Mouse (Mus musculus): ENCODE measurements around the gene Alk.

Alk gene

DNA sequence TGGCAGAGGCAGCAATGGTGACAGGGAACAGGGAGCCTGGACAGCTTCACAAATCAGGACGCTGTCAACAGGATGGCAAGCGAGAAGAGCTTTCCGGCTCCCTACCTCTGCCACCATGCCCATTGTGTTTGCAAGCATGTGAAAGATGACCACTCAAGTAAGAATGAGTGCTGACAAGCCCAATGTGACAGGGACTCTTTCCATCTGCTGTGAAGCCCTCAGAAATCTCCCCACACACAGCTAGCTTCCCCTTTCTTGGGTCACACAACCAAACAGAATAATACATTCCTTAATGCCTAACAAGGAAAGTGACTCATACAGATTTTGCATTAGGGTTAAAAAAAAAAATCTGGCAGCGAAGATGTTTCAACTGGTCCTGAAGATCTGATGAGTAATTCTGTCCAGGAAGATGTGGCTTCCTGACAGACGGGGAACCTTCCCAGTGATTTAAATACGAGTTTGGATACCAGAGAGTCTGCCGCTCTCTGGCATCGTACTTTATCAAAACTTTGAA is 329.0 kb downstream of the Alk start:
- in situ Hi-C loops (cut with MboI; ENCODE audit: unreplicated experiment in 2 of 2), result no loop called here

DNA sequence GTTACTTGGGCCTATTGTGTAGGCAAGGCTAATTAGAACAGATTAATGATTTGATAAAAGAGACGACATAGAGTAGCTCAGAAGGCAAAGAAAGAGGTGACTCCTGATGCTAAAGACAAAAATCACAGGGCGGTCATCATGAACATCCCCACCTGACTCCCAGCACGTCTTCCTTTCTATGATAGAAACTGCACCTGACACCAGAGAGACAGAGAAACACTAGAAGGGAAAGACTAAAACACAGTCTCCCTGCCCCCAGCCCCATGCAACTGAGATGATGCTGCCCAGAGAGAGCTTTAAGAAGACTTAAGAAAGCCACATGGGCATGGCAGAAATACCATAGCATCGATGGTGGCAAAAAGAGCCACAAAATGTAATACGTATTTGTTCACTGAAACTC is 330.2 kb downstream of the Alk start:
- in situ Hi-C loops (cut with MboI; ENCODE audit: unreplicated experiment in 2 of 2), result loop anchor here in 1 of 2 experiments (25.0 kb wide), 1 partner anchor 712 kb away; the partner anchor contains the start of gene Spdya

DNA sequence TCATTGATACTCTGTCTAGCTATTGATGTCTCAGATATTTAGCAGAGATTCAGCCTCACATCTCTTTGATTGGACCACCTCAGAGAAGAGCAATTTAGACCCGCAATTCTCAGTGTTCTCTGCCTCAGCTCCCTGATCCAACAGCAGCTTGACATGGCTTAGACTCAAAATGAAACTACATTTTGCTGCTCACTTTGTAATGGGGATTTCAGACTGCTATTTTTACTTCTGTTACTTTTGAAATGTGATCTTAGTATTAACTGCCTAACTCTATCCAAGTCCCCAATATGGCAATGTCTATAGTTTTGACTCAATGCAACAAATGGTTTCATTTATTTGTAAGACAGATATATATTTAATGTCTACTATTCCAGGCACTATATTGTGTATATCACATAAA is 332.8 kb downstream of the Alk start:
- in situ Hi-C loops (cut with MboI; ENCODE audit: unreplicated experiment in 2 of 2), result loop anchor here in 1 of 2 experiments (25.0 kb wide), 1 partner anchor 709 kb away; the partner anchor contains the start of gene Spdya

DNA sequence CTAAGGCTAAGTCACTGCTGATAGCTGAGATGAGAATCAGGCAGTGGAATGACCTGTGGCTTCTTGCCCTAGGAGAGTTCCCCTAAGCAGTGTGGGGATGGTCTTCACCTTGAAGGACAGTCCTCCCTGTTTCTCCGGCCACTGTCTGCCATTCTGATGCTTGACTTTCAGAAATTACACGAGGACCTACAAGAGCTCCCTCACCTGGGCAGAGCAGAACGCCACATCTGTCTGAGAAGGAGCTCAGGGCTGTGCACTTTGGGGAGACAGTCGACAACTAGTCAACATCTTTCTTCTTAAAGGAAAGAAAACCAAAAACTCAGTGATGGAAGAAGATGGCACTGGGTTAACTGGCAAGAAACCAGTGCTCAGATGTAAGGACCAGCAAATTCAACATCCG is 335.9 kb downstream of the Alk start:
- in situ Hi-C loops (cut with MboI; ENCODE audit: unreplicated experiment in 2 of 2), result loop anchor here in 1 of 2 experiments (25.0 kb wide), 1 partner anchor 706 kb away; the partner anchor contains the start of gene Spdya

DNA sequence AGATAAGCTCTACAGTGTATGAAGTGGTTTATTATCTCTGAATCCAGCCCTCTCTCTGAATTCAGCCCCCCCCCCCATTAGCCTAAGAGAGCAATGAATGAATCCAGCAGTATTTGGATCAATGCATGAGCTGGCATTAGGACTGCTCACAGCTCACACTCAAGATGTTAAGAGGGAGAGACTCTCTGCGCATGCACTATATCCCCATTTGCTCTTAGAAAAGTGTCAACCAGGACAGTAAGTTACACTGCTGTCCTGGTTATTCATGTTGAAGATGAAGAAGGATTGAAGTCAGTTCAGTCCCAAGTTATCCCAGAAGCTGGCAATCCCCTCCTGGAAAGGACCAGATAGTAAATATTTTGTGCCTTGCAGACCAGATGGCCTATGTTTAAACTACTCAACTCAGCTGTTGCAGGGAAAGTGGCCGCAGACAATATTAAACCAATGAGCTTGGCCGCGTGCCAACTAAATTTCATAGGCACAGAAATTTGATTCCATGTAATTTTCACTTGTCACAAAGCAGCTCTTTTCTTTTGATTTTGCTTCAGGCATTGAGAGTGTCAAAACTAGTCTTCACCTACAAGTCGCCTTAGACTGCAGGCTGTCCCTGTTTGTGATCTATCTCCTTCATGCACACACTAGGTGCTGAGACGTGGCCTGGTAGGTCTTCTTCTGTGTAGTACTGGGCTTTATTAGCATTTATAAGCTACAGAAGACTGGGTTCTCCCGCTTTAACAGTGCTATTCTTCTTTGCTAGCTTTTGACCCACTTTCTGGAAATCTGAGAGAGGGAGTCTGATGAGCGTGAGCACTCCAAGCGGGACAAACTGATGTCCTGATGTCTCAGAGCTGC is 339.0 kb downstream of the Alk start:
- in situ Hi-C loops (cut with MboI; ENCODE audit: unreplicated experiment in 2 of 2), result loop anchor here in 1 of 2 experiments (25.0 kb wide), 1 partner anchor 703 kb away; the partner anchor contains the start of gene Spdya

DNA sequence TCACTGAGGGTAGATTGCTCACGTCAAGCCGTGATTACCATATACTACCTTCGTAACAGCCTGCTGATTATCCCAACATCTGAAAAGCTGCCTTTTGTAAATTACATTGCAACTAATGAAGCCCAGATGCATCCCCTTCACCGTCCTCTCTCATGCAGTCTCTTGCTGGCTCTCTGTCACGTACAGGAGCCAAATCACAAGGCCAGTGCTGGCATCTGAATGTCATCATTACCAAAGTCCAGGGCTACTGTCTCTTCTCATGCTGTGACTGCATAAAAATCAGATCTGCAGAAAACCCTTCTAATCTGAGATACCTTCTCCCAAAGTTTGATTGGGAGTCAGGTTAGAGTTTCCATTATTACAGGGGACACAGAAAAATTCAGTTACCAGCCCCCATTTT is 351.0 kb downstream of the Alk start:
- in situ Hi-C loops (cut with MboI; ENCODE audit: unreplicated experiment in 2 of 2), result loop anchor here in 1 of 2 experiments (25.0 kb wide), 1 partner anchor 691 kb away; the partner anchor contains the start of gene Spdya

DNA sequence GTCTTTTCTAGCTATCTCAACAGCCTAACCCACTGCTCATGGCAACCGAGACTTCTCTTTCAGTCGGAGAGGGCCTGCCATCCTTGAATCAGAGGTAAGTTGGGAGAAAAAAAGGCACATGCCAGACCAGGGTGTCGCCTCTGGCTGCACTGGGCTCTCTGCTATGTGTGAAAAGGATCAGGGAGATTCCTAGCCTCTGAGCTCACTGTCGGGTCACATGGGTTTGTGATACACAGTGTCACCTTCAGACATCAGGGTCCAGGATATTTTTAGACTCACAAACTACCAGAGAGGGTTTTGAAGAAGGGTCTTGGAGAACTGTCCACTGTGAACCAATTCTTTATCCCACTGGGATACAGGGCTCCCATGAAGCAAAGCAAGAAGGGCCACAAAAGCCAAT is 352.9 kb downstream of the Alk start:
- in situ Hi-C loops (cut with MboI; ENCODE audit: unreplicated experiment in 2 of 2), result loop anchor here in 1 of 2 experiments (25.0 kb wide), 1 partner anchor 689 kb away; the partner anchor contains the start of gene Spdya

DNA sequence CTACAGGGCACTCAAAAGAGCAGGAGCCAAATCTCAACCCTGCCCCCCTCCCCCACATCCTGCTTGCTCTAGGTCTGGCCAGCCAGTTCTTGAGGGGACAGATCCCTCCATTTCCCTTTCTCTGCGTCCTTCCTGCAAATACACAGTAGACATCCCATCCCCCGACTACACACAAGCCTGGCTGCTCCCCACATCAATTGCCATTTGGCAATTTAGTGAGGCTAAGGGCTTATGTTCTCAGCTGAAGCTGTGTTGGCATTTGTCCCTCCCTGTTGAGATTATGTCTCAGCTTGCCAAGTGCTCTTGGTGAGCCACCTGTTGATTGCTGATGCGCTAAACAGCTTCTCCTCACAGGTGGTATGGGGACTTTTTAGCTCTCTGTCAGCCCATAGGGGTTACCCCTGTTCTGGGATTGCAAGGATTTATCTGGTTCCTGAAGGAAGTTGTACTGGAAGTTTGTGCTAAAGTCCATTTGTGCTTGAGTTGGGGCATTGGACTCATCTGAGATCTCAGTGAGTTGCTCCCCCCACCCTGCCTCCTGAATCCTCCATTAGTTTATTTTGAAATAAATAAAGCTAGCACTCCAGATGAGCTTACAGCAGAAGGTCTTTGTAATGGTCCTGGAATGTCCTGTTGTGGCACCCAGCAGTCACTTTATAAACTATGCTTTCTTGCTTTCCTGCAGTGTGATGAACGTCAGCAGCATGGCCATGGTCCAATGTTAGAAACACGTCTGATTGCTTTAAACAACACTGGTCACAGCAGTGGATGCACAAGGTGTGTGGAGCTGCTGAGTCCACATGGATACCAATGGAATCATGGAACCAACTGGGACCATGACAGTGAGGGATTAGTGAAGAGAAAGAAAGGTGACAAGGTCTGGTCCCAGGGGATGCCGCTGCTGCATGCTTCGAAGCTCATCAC is 353.7 kb downstream of the Alk start:
- in situ Hi-C loops (cut with MboI; ENCODE audit: unreplicated experiment in 2 of 2), result loop anchor here in 1 of 2 experiments (25.0 kb wide), 1 partner anchor 688 kb away; the partner anchor contains the start of gene Spdya

DNA sequence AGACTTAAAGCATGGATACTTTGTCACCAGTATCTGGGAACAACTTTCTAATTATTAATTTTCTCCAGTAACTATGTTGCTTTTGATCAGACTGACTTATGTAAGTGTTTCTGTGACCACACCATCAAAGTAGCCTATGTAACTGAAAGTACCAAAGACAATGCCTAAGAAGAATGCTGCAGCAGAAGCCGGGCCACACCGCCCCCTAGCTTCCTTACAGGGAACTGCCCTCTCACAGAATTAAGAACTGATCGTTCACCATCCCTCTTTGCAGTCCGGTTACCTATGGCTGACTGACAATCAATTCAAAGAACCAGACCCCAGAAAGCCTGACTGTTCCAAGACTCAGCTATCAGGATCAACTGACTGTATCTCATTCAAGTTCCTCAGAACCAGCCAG is 362.4 kb downstream of the Alk start:
- in situ Hi-C loops (cut with MboI; ENCODE audit: unreplicated experiment in 2 of 2), result no loop called here

DNA sequence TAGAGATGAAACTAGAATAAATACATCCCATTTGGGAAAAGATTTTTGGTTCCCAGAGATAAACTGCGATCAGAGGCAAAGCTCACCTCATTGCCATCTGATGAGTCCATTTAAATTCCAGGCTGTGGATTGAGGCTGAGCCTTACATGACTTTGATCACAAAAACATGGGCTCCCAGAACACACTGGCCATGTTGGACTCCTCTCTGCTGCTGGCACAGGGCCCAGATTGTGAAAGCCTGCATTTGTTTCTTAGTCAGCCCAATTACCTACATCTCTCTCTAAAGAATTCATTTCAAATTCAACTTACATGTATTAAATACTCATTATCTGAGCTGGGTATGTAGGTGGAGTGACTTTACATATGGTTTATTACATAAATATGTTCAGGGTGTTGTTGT is 367.1 kb downstream of the Alk start:
- in situ Hi-C loops (cut with MboI; ENCODE audit: unreplicated experiment in 2 of 2), result no loop called here

DNA sequence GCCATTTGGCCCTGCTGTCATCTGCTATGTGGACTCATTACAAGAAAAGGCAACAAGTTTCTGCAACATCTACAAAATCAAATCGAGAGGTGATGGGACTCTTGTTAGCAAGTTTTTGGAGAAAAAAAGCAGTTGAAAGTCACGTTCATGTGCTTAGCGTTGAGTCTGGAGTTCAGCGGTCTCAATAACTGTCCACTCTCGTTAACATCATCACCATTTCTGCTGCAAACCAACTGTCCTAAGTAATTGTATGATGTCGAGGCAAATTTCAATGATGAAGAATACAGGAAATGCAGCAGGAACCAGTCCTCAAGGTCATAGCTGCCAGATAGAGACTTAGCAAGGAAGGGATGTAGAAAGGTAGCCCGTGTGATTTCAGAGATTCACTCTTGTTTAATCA is 373.5 kb downstream of the Alk start:
- in situ Hi-C loops (cut with MboI; ENCODE audit: unreplicated experiment in 2 of 2), result no loop called here

DNA sequence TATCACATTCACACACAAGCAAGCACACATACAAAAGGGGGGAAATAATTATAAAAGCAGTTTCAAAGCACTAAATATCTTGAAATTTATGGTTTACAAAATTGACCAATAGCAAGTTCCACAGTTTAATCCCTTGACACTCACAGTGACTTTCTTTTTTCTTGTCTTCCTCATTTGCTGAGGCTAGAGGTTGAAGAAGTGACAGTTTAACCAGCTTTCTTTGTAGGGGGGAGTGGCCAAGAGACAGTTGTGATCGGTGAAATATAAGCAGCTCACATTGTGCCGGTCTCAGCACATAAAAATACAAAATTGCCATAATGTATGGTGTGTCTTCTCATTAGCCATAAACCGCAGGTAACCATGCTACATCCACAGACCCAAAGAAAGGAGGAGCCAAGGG is 385.6 kb downstream of the Alk start:
- in situ Hi-C loops (cut with MboI; ENCODE audit: unreplicated experiment in 2 of 2), result no loop called here

DNA sequence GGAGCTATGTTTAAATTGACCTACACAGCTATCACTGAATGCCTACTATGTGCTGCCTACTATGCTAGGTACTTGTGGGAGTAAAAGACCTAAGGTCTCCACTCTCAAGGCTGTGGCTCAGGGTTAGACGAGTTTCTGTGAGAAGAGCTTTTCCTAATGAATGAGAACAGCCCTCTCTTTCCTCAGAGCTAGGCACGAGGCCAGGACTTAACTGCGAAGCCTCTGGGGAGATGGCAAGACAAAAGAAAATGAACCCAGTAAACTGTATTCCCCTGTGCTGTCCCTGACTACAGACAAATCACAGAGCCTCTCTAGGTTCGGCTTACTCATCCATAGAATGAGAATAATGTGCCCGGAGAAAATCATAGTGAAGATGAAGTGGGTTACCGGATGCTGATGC is 406.9 kb downstream of the Alk start:
- in situ Hi-C loops (cut with MboI; ENCODE audit: unreplicated experiment in 2 of 2), result no loop called here

DNA sequence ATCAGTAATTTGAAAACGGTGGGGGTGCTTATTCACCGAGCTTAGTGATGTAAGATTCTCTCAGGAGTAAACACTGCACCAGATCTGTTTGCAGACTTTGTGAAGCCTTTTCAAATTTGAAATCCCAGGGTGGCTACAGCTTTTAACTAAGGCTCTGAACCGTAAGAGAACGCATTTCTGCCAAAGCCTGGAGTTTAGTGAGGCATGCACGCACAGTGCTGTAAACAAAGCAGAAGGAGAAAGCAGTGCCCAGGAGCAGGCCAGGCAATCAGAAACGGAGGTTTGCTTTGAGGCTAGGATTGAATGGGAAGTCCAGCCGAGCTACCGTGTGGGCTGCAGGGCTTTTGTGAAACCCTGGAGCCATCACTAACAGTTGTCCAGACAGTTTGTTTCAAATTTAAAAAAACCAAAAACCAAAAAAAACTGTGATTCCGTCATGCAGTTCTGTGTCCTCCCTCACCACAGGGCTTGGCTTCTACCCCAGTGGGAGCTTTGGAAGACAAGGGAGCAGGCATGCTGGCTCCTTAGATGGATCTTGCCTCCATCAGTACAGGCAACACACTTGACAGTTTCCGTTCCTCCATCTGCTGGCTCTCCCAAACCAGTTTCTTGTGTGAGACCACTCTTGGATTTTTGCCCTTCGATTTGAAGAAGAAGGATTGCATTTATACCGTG is 409.3 kb downstream of the Alk start:
- in situ Hi-C loops (cut with MboI; ENCODE audit: unreplicated experiment in 2 of 2), result no loop called here

DNA sequence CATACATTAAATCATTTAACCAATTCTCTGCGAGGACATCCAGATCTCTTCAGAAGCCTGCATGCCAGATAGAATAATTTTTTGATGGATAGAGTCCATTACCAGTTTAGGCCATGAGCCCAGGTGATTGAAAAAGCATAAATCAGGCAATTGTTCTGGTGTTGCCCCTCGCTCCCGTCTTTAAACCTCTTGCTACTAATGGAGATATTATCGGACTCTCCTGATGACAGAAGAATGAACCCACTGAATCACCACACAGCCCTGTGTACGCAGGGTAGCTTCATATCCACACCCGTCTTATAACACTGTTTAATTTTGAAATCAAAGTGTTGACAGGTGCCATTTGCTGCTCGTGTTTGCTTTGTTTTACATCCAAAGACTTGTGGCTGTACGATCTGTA is 413.9 kb downstream of the Alk start:
- in situ Hi-C loops (cut with MboI; ENCODE audit: unreplicated experiment in 2 of 2), result no loop called here

DNA sequence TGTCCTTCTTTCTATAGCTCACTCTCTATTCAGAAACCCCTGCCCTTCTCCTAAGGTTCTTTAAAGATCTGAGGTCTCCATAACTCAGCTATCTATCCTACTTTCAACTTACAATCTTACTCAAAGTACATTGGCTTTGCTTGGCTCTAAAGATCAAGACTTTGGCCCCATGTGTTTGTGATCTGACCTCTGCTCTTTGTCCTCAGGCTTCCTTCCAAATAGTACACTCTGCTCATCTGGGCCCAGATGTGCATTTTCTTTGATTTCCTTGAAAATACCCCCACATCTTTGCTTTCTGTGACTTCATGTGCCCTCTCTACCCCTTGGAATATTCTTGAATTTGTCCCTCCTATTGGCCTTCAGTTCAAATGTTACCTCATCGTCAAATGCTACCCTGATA is 417.4 kb downstream of the Alk start:
- in situ Hi-C loops (cut with MboI; ENCODE audit: unreplicated experiment in 2 of 2), result no loop called here

DNA sequence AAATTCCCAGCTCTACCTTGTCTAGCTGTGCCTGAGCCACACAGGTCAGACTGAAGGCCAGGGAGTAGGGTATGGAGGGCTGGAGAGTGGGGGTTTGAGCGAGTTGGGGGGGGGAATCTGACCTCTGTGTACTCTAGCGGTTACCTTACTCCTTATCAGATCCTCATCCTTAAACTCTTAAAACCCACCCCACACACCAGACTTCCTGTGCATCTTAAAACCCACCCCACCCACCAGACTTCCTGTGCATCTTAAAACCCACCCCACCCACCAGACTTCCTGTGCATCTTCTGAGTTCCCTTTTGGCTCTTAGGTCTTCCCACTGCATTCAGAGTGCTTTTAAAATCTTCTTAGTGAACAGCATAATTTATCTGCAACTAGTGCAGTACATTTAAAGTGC is 422.0 kb downstream of the Alk start:
- in situ Hi-C loops (cut with MboI; ENCODE audit: unreplicated experiment in 2 of 2), result no loop called here

DNA sequence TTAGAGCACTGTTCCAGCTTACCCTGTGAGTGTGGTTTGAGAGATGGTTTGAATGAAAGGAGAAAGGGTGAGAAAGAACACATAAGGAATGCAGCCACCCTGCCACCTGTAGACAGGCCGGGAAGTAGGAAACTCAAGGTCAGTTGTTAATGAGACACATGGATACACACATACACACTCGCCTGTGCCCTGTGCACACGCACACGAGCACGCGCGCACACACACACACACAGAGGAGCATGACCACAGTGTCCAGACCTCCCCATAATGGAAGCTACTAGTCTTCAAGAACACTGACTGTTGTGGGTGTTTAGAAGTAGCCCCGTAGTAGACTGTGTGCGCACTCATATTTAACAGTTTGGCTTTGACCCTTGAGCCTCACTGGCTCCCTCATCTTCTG is 424.2 kb downstream of the Alk start:
- in situ Hi-C loops (cut with MboI; ENCODE audit: unreplicated experiment in 2 of 2), result no loop called here

DNA sequence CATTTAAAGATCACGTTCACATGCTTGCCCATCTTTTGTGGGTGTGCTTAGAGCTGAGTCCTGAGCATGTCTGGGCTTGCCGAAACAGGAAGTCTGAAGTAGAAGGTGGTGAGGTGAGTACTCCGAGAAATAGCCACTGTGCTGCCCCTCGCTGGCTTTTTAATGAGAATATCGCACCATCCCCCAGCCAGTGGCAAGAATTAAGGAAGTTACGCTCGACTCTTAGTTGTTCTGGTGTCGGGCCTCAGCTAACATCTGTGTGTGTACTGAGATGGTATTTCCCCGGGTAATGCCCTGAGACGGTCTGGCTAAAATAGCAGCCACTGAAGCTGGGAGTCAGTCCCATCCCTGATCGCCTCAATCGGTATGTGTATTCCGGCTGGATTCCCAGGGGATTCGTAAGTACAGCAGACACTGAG is 424.7 kb downstream of the Alk start:
- in situ Hi-C loops (cut with MboI; ENCODE audit: unreplicated experiment in 2 of 2), result no loop called here

DNA sequence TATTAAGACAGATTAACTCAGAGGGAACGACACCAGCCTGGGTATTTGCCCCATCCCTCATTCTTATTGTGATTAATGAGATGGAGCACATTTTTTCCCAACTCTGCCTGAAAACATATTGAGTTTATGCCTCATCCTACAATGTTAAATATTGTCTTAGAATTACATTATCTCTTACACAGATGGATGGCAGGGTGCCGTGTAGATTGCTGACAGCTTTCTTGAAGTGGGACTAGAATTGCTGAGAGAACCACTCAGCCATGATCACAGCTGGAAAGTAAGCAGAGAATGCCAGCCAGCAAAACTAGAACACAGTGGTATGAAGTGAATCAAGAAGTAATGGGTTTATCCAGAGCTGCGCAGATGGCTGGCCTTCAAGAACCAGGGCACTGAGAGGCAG is 430.6 kb downstream of the Alk start:
- in situ Hi-C loops (cut with MboI; ENCODE audit: unreplicated experiment in 2 of 2), result no loop called here
